Mouse (Mus musculus): ENCODE measurements at regions not wholly inside any gene's neighbourhood (a gene's known extent, or its start where the extent isn't known, plus 50 kb on each side); places are given as distances from the start of the nearest gene placed in this dataset.
"Not testable (repeated sequence)": the region's sequence is repeated elsewhere in the genome, so short reads cannot be mapped to it uniquely, and the experiment has no call there.

DNA sequence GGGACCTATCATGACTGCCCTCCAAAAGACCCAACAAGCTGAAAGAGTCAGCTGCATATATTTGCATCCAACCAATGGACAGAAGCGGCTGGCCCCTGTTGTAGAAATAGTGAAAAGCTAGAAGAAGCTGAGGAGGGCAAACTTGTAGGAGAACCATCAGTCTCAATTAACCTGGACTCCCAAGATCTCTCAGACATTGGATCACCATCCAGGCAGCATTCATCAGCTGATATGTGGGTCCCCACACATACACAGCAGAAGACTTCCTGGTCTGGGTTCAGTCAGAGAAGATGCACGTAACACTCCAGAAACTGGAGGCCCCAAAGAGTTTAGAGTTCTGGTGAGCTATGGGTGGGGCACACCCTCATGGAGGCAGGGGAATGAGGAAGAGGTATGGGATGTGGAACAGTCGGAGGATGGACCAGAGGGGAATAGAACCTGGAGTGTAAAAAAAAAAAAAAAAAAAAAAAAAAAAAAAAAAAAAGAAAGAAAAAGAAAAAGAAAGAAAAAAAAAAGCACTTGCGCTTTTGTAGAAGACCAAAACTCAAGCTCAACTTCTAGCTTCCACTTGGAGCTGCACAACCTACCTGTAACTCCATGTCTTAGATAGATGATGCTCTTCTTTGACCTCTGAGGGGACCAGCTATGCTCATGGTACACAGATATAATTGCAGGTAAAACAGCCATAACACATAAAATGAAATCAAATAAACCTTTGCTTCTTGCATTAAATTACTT lies 1860.6 kb upstream of the G6pd2 start:
- no peaks in the 10 kb centered on the region for H3K36me3 ChIP-seq (ENCODE audit: insufficient read depth, low read length)
- H3K27me3 ChIP-seq (ENCODE audit: insufficient read depth, low read length) = no peaks in the 10 kb centered on the region
- no peaks in the 10 kb centered on the region for H3K9me3 ChIP-seq (replicated peaks; ENCODE audit: low read length)
- H3K4me2 ChIP-seq (ENCODE audit: low read length) = no peak overlapping the region
- H3K27ac ChIP-seq = no peak overlapping the region
- ATAC-seq (replicated peaks; ENCODE audit: low FRiP score, low read depth) (no peak), DNase-seq (ENCODE audit: low spot score) (no peak)
- no peak for TF ChIP-seq CTCF (IDR thresholded peaks at IDR 0.05; ENCODE audit: low read depth)
- no peak overlapping the region for H3K4me3 ChIP-seq (replicated peaks; ENCODE audit: low read depth, low read length)
- no peaks in the 10 kb centered on the region for H3K4me1 ChIP-seq (replicated peaks; ENCODE audit: insufficient read depth, low read length)
- 92% methylated on average over 4 of the region's 4 CpGs for WGBS
- H3K9ac ChIP-seq (ENCODE audit: low read depth, low read length) = no peak overlapping the region

DNA sequence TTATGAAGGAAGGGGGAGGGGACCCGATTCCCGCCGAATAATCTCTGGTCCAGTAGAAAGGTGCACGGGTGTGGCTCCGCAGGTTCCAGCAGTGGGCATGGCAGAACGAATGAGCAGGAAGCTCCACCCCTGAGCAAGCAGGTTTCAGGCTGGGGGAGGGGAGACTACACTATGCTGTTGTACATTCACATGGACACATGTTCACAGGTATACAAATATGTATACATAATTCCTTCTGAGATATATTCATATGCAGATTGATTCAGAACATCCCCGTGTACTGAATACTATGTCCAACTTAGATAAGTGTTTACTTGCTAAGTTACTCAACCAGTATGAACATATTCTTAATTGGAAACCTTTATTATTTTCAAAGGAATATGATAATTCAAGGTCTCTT lies 1852.4 kb upstream of the G6pd2 start:
- H3K4me3 ChIP-seq (replicated peaks; ENCODE audit: low read depth, low read length); H3K9ac ChIP-seq (ENCODE audit: low read depth, low read length); H3K4me1 ChIP-seq (replicated peaks; ENCODE audit: insufficient read depth, low read length); H3K4me2 ChIP-seq (ENCODE audit: low read length); H3K27ac ChIP-seq; DNase-seq (ENCODE audit: low spot score); H3K36me3 ChIP-seq (ENCODE audit: insufficient read depth, low read length); ATAC-seq (replicated peaks; ENCODE audit: low FRiP score, low read depth); H3K27me3 ChIP-seq (ENCODE audit: insufficient read depth, low read length); H3K9me3 ChIP-seq (replicated peaks; ENCODE audit: low read length): not testable (repeated sequence)
- WGBS = 94% methylated on average over 4 of the region's 7 CpGs

DNA sequence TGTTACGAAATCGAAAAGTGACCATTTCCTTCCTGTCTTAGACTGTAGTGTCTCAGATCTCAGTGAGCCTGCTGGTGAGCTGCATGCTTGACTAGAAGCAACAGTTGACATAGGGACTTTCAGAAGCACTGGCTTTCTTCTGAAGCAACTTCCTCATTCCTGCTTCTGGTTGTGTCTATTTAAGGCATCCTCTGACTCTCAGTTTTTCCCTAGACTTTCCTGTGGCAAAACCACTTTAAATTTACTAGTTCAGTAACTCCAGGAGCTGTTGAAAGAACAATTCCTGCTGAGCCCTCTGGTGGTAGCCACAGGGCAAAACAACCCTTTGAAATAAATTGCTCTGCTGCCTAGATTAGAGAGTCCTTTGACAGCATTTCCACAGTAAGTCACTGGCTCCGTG lies 1811.9 kb upstream of the G6pd2 start:
- H3K36me3 ChIP-seq (ENCODE audit: insufficient read depth, low read length) = no peaks in the 10 kb centered on the region
- H3K27ac ChIP-seq = no peak overlapping the region
- H3K27me3 ChIP-seq (ENCODE audit: insufficient read depth, low read length) = no peaks in the 10 kb centered on the region
- 71% methylated on average over 3 of the region's 3 CpGs for WGBS
- no peaks in the 10 kb centered on the region for H3K9me3 ChIP-seq (replicated peaks; ENCODE audit: low read length)
- ATAC-seq (replicated peaks; ENCODE audit: low FRiP score, low read depth) (peak; percentile 59; the same call in 1 of the 2 replicates), DNase-seq (ENCODE audit: low spot score) (peak; percentile 50)
- no peak overlapping the region for H3K9ac ChIP-seq (ENCODE audit: low read depth, low read length)
- H3K4me3 ChIP-seq (replicated peaks; ENCODE audit: low read depth, low read length) = no peak overlapping the region
- no peak overlapping the region for H3K4me2 ChIP-seq (ENCODE audit: low read length)
- TF ChIP-seq CTCF (IDR thresholded peaks at IDR 0.05; ENCODE audit: low read depth) = peak; percentile 69
- no peaks in the 10 kb centered on the region for H3K4me1 ChIP-seq (replicated peaks; ENCODE audit: insufficient read depth, low read length)

DNA sequence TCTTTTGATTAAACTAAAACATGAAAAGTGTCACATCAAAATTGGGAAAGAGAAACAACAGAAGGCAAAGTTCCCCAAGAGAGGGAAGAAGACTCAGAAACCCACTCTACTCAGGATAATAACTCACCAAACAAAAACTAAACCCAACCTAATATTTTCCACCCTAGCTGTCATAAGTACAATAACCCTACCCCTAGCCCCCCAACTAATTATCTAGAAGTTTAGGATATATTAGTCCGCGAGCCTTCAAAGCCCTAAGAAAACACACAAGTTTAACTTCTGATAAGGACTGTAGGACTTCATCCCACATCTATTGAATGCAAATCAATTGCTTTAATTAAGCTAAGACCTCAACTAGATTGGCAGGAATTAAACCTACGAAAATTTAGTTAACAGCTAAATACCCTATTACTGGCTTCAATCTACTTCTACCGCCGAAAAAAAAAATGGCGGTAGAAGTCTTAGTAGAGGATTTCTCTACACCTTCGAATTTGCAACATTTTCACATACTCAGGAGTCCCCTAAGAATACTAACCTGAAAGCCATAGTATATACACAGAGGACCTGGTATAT lies 1765.9 kb upstream of the G6pd2 start:
- WGBS = 93% methylated on average over 6 of the region's 7 CpGs
- not testable (repeated sequence) for DNase-seq (ENCODE audit: low spot score); H3K4me3 ChIP-seq (replicated peaks; ENCODE audit: low read depth, low read length); H3K27me3 ChIP-seq (ENCODE audit: insufficient read depth, low read length); H3K4me1 ChIP-seq (replicated peaks; ENCODE audit: insufficient read depth, low read length); H3K36me3 ChIP-seq (ENCODE audit: insufficient read depth, low read length); H3K4me2 ChIP-seq (ENCODE audit: low read length); H3K27ac ChIP-seq; H3K9ac ChIP-seq (ENCODE audit: low read depth, low read length); H3K9me3 ChIP-seq (replicated peaks; ENCODE audit: low read length)
- ATAC-seq (replicated peaks; ENCODE audit: low FRiP score, low read depth) = peak; percentile 100

DNA sequence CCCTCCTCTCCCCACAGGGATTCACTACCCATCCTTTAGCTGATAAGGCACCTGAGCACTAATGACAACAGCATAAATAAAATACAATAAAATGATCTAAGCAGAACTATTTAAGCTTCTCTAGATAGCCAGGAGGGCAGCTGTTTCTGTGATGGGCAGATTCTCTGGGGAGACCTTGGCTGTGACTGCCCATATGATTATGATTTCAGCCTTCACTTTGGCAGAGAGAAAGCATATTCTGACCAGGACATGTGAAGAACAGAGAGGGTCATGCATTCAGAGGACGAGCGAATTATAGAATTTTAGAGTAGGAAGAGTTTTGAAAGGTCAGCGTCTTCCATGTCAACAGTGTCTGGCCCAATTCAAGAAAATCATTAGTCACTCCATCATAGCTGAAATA lies 1759.6 kb upstream of the G6pd2 start:
- no peak for DNase-seq (ENCODE audit: low spot score)
- H3K4me3 ChIP-seq (replicated peaks; ENCODE audit: low read depth, low read length) = no peak overlapping the region
- ATAC-seq (replicated peaks; ENCODE audit: low FRiP score, low read depth) = no peak
- H3K27me3 ChIP-seq (ENCODE audit: insufficient read depth, low read length) = no peaks in the 10 kb centered on the region
- H3K9ac ChIP-seq (ENCODE audit: low read depth, low read length) = no peak overlapping the region
- TF ChIP-seq CTCF (IDR thresholded peaks at IDR 0.05; ENCODE audit: low read depth) = no peak
- H3K4me1 ChIP-seq (replicated peaks; ENCODE audit: insufficient read depth, low read length) = no peaks in the 10 kb centered on the region
- 84% methylated on average over 3 of the region's 3 CpGs for WGBS
- H3K27ac ChIP-seq = no peak overlapping the region
- H3K4me2 ChIP-seq (ENCODE audit: low read length) = no peak overlapping the region
- H3K36me3 ChIP-seq (ENCODE audit: insufficient read depth, low read length) = no peaks in the 10 kb centered on the region
- no peaks in the 10 kb centered on the region for H3K9me3 ChIP-seq (replicated peaks; ENCODE audit: low read length)

DNA sequence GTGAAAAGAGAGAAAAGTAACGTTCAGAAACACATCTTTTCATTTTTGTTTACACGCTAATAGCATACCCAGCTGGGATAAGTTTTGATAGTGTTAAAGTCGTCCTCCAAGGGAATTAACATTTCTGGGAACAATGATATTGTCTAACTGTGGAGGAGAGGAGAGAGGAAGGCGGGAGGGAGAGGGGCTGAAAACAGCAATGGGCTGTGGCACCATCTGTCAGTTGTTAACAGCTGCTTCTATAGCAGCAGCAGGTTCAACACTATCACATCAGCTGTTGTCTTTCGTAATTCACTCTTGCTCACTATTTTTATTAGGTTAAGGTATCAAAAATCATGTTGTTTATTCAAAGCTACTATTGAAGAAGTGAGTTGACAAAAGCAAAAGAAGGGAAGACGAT lies 1747.4 kb upstream of the G6pd2 start:
- no peak overlapping the region for H3K27ac ChIP-seq
- WGBS = 60% methylated on average over 6 of the region's 6 CpGs
- no peak overlapping the region for H3K4me3 ChIP-seq (replicated peaks; ENCODE audit: low read depth, low read length)
- H3K36me3 ChIP-seq (ENCODE audit: insufficient read depth, low read length) = no peaks in the 10 kb centered on the region
- H3K4me2 ChIP-seq (ENCODE audit: low read length) = no peak overlapping the region
- no peak for ATAC-seq (replicated peaks; ENCODE audit: low FRiP score, low read depth)
- TF ChIP-seq CTCF (IDR thresholded peaks at IDR 0.05; ENCODE audit: low read depth) = no peak
- no peaks in the 10 kb centered on the region for H3K27me3 ChIP-seq (ENCODE audit: insufficient read depth, low read length)
- no peak overlapping the region for H3K9ac ChIP-seq (ENCODE audit: low read depth, low read length)
- no peaks in the 10 kb centered on the region for H3K9me3 ChIP-seq (replicated peaks; ENCODE audit: low read length)
- no peak for DNase-seq (ENCODE audit: low spot score)
- H3K4me1 ChIP-seq (replicated peaks; ENCODE audit: insufficient read depth, low read length) = no peaks in the 10 kb centered on the region
